Mouse (Mus musculus) lung, postnatal 14 days (tissue): ENCODE data around the gene Mrpl2.

Experiments used
- DNase-seq: peaks from one replicate; pipeline ENCODE4 v3.0.0; 2021

The Mrpl2 gene

GRCm38 (mm10) chr17:46628471-46628790 is 17.6 kb upstream of the Mrpl2 start:
- DNase-seq: no peak

DNA sequence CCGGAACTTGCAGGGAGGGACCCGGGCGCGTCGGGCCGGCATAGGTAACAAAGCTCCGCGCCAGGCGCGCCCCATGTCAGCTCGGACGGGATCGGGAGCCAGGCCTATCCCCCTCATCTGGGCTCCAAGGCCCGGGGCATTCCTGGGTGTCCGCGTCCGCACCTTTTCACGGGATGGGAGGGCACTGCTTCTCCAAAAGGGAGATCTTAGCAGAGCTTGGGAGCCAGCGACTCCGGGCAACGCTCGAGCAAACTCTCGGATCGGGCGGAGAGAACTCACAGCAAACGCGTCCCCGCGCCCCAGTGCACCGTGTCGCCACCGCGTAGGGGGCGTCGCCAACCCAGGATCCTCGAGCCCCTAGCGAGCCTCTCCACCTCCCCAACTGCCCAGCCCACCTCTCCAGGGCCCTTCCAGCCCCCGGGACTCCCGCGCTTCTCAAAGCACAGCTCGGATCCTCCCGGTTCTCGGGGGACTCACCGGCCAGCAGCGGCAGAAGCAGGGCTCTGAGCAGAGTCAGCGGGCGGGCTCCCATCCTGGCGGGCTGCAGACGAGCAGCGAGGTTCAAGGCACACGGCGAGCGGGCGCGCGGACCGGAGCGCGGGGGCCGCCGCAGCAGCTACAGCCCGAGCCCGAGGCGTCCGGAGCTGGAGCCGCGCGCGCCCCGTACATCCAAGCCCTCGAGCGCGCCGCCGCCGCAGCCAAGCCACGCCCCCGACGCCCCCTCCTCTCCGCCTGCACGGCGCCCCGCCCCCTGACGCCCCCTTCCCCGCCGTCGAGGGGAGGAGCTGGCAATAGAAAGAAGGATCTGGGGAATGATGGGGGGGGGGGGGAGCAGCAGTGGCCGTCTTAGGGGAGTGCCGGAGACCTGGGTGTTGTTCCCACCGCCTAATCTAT is 17.0 kb upstream of the Mrpl2 start, which contains the start of gene Ptk7:
Gene Ptk7 (minus strand): TSS at position 714 of the 894 bp plus-strand sequence.
- peak; percentile 80 for DNase-seq

- DNase-seq: peak; percentile 73
These were observed 16.2 kb upstream of the Mrpl2 start for GRCm38 (mm10) chr17:46629685-46630441.

DNA sequence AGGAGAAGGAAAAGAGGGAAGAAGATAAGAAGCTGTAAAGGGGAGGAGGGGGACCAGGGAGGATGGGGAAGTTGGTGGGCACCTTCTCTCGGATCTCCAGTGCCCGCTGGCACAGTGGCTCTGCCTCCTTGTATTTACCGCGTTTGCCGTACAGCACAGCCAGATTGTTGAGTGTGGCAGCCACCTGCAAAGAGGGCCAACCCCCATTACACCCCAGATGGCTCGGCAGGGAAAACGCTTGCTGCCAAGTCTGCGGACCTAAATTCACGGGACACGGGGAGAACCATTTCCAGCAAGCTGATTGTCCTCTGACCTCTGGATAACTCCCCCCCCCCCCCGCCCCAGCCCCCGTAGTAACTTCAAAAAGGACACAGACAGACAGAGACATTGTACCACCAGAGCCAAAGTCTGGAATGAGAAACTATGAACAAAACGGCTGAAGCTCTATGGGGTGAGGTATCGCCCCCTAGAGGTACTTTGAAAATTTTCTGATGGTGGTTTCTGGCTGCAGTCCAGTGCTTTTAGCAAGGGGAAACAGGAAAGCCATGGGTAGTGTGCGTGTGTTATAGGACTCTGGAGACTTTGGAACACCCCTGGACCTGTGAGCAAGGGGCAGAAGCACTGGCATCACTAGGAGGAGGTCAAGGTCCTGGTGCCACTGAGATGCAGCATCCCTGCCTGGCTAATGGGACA is 9.1 kb upstream of the Mrpl2 start:
- peak; percentile 83 for DNase-seq

DNA sequence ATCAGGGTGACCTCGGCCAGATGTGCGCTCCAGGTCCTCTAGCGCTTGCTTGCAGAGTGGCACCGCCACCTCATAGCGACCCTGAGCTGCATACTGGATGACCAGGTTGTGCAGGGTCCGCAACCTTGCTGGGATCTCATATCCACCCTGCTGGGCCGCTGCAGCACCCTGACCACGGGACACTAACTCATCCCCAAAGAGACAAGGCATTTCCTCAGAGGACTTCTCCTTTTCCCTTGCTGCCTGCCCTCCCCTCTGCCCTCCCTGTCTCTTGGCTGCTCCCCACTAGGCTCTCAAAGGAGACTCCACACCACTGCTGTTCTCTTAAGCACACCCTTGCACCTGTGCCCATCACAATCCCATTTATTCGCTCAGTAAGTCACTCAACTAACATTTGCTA is 6.1 kb upstream of the Mrpl2 start:
- no peak for DNase-seq

DNA sequence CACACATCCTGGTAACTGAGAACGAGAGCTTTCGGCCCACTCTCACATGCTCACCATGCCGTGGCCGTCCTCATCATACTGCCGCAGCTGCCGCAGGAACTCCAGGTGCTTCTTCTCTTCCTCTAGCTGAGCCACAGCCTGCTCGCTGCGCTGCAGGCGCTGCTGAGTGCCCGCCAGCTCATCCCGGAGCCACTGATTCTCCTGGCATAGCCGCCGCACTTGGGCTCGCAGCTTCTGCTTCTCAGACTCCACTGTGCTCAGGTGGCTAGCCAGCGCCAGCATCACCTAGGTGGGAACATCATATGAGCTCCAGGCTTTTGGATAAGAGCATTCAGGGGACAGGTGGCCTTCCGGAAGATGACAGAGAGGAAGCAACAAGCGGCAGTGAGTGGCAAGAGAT is 4.0 kb upstream of the Mrpl2 start:
- no peak for DNase-seq

- no peak for DNase-seq
These were observed 1.8 kb upstream of the Mrpl2 start for GRCm38 (mm10) chr17:46644152-46644805.

DNA sequence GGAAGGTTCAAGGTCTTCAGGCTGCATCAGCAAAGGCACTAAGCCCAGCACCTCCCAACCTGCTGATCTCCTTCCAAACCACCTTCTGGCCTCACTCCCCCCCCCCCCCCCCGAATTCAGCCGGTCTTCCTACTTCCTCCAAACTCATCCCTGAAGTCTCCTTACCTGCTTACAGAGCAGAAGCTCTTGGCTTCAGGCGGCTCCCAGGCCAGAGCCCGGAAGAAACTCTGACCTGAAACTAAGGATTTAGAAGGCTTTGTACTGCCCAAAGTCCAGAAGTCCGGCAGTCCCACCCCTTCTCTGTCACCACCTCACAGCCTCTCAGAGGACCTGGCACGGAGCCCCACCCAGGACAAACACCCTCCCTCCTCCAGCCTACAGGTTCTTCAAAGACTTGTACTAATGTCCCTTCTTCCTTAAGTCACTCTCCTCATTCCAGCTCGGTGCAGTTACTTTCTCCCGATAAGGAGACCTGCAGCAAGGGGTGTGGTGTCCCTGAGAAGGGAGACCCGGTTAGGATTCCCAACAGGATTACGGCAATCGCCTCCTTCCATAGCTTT is 1.0 kb upstream of the Mrpl2 start:
- peak; percentile 80 for DNase-seq

GRCm38 (mm10) chr17:46646322-46646662 is 263 bp downstream of the Mrpl2 start:
- DNase-seq: no peak

DNA sequence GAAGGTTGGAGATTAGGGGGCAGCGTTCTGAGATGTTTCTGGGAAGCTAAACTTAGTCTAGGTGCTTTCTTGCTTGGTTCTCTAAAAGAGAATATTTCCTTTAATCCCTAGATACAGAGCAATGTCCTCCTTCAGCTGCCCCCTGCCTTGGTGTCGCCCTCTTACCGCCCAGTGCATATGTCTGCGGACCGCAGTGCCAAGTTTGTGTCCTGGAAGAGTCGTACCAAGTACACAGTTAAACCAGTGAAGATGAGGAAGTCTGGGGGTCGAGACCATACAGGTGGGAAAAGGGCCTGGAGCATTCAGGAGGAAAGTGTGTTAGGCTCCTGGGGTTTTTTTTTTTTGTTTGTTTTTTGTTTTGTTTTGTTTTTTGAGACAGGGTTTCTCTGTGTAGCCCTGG is 1.2 kb downstream of the Mrpl2 start:
- no peak for DNase-seq

DNA sequence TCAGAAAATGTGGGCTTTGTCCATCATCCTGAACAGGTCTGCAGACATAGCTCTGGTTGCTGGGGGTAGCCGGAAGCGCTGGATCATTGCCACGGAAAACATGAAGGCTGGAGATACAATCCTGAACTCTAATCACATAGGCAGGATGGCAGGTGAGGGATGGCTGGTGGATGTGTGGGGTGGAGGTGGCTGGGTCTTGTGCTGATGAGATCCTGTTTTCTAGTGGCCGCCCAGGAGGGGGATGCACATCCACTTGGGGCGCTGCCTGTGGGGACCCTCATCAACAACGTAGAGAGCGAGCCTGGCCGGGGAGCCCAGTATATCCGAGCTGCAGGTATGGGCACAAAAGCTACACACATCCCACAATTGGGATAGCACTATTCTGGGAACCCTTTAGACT is 2.4 kb downstream of the Mrpl2 start:
- DNase-seq: no peak

- DNase-seq: peak; percentile 34
These were observed 3.8 kb downstream of the Mrpl2 start for GRCm38 (mm10) chr17:46649811-46650210.

- peak; percentile 92 for DNase-seq
These were observed 4.4 kb downstream of the Mrpl2 start, which contains the start of gene Cul7 for GRCm38 (mm10) chr17:46650232-46651031. Gene Cul7, plus strand, starts transcription at chr17:46650337.

GRCm38 (mm10) chr17:46651292-46651691 is 5.3 kb downstream of the Mrpl2 start:
- DNase-seq: no peak

DNA sequence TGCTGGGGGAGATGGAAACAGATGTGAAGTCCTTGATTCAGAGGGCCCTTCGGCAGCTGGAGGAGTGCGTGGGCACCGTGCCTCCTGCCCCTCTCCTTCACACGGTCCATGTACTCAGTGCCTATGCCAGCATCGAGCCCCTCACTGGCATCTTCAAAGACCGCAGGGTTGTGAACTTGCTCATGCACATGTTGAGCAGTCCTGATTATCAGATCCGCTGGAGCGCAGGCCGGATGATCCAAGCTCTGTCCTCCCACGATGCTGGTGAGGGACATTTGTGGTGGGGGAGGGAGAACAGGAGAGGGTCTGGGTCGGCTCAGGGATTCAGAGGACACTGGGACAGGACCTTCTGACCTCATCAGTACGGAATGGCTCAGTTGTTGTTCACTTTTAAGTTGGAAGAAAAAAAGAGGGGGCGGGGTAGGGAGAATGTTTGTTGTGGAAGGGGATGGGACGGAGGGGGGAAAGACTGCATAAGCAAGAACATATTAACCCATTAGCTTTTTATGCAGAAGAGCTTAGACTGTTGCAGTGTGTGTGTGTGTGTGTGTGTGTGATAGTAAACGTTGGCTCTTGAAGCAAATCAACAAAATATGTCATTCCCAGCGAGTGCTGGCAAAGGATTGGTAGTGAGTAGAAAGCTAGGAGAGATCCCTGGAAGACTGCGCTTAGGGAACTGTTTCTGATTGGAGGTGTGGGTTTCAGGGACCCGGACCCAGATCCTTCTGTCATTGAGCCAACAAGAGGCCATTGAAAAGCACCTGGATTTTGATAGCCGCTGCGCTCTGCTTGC is 5.9 kb downstream of the Mrpl2 start:
- DNase-seq: no peak

GRCm38 (mm10) chr17:46656054-46656453 is 10.0 kb downstream of the Mrpl2 start:
- DNase-seq: no peak

DNA sequence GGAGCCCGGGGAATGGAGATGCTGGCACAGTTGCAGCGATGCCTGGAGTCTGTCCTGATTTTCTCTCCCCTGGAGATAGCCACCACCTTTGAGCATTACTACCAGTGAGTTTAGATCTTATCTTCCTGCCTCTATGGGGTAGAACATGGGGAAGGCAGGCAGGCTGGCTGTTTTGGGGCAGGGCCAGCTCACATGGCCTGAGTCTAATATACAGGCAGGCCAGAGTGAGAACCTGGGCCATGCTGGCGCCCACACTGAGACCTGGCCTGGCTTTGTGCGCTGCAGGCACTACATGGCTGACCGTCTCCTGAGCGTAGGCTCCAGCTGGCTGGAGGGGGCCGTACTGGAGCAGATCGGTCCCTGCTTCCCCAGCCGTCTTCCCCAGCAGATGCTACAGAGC is 15.3 kb downstream of the Mrpl2 start:
- no peak for DNase-seq

- no peak for DNase-seq
These were observed 16.0 kb downstream of the Mrpl2 start for GRCm38 (mm10) chr17:46661981-46662380.

DNA sequence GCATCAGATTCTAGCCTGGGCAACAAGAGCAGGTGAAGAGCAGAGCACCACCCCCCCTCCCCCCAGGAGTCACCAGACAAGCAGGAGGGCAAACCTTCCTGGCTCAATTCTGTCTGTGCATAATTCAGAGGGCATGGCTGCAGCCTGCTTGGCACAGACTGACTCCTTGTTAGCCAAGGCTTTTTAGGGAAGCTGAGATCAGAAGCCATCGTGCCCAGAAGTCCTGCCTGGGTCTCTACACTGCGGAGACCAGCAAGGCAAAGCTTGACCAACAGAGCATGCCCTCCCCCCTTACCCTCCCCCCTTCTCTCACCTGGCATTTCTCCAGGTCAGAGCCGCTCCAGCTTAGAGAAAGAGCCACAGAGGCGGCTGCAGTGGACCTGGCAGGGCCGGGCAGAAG is 16.7 kb downstream of the Mrpl2 start:
- DNase-seq: no peak

- DNase-seq: no peak
These were observed 21.7 kb downstream of the Mrpl2 start for GRCm38 (mm10) chr17:46667712-46668111.

- DNase-seq: no peak
These were observed 23.9 kb downstream of the Mrpl2 start for GRCm38 (mm10) chr17:46669911-46670310.
